Mouse (Mus musculus): ENCODE measurements around the gene Specc1l. TPM values are rescaled to one million over a fixed set of nuclear protein-coding genes. Genes with fewer than 3 reads are reported as not detected.
A peak's percentile ranks its signal among the peaks of the same experiment; 100 is the strongest.

Specc1l gene
- polyA plus RNA-seq, 1 experiment from 2014 or later = 45.8 TPM

DNA sequence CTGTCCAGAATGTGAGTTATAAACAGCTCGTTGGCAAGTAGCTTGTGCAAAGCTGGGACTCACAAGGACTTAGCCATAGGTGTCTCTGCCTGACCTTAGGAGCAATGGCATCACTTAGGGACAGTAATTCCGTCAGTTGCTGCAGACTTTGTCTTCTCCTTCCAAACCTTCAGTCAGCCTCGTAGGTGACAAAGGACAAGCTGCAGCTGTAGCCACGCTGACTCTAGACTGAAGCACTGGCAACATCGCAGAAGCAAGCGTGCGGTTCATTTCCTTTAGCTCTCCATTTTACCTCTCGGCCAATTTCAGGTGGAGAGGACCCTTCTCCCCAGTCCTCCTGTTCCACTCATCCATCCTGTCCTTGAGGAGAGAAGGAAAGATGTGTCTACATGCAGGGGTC, 112.1 kb downstream of the Specc1l start:
- POLR2A ChIA-PET = no interaction called here
- CTCF ChIA-PET = interaction anchor here (1.1 to 1.7 kb wide), 3 partner anchors 17 to 115 kb away, joined by 3 to 4 read pairs (median 4); no protein-coding TSS in a partner anchor
- in situ Hi-C loops (cut with MboI; ENCODE audit: low pct_unique_long_range_greater_than_20kb) = no loop called here
- no peaks in the 10 kb centered on the region for H3K27me3 ChIP-seq
- DNase-seq (ENCODE audit: low read depth, low spot score) (no peak), ATAC-seq (no peak)
- no peak for TF ChIP-seq CTCF (IDR thresholded peaks at IDR 0.05)

DNA sequence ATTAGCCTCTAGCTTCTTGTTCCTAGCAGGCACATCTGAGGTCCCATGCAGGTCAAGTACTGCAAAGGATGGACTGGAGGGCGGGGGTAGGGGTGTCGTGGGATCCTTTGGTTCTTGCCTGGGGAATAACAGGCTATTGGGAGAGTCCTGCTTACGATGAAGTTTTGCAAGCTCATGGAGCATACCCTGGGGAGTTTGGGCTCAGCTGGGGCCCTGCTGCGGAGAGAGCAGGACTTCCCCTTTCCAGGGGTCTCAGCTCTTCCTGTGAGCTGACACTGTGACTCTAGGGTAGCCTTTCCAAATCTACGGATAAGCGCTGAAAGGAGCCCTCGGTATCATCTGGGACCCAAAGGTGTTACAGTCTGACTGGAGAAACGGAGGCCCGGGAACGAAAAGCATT, 112.5 kb downstream of the Specc1l start:
- no peak for TF ChIP-seq CTCF (IDR thresholded peaks at IDR 0.05)
- DNase-seq (ENCODE audit: low read depth, low spot score) = no peak
- CTCF ChIA-PET = interaction anchor here (1.7 kb wide), 1 partner anchor 115 kb away, joined by 4 read pairs; no protein-coding TSS in a partner anchor
- in situ Hi-C loops (cut with MboI; ENCODE audit: low pct_unique_long_range_greater_than_20kb) = no loop called here
- no peaks in the 10 kb centered on the region for H3K27me3 ChIP-seq
- ATAC-seq = no peak
- POLR2A ChIA-PET = no interaction called here

DNA sequence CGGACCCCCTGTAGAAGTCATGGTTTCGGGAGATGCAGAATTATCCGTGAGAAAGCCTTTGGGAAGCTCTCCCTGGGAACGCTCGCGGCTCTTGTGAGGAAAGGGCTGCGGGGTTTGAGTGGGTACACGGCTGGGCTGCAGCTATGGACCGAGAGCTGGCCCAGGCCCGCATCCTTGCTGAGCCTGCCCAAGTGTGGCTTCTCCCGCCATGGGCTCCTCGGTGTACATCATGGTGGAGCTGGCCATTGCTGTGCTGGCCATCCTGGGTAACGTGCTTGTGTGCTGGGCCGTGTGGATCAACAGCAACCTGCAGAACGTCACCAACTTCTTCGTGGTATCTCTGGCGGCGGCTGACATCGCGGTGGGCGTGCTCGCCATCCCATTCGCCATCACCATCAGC, 113.9 kb downstream of the Specc1l start:
- CTCF ChIA-PET = interaction anchor here (0.9 to 1.2 kb wide), 2 partner anchors 15 to 23 kb away, joined by 3 read pairs; no protein-coding TSS in a partner anchor
- no peak for DNase-seq (ENCODE audit: low read depth, low spot score)
- in situ Hi-C loops (cut with MboI; ENCODE audit: low pct_unique_long_range_greater_than_20kb) = no loop called here

DNA sequence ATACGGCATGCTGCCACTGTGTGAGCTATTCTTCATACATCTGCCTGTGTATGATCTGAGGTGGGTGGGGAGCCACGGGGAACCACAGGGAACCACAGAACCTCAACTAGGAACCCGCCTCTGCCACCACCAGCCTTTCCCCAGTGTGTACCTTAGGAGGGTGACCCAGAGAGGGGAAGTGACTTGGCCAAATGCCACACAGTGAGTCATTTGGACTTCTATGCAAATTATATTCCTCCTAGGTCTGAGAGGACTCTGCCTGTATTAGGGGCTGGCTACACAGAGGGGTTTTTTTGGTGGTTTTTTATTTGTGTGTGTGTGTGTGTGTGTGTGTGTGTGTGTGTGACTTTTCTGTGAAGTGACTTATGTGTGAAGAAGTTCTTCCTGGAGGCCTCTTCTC, 114.7 kb downstream of the Specc1l start:
- no peak for TF ChIP-seq CTCF (IDR thresholded peaks at IDR 0.05)
- CTCF ChIA-PET = no interaction called here
- no peaks in the 10 kb centered on the region for H3K27me3 ChIP-seq
- DNase-seq (ENCODE audit: low read depth, low spot score) (peak; percentile 50), ATAC-seq (peak; percentile 60)
- POLR2A ChIA-PET = no interaction called here
- in situ Hi-C loops (cut with MboI; ENCODE audit: low pct_unique_long_range_greater_than_20kb) = no loop called here

More for the DNA sequence above, 113.9 kb downstream of the Specc1l start:
- no peak for TF ChIP-seq CTCF (IDR thresholded peaks at IDR 0.05)
- no peak for ATAC-seq
- POLR2A ChIA-PET = no interaction called here
- H3K27me3 ChIP-seq = no peaks in the 10 kb centered on the region

DNA sequence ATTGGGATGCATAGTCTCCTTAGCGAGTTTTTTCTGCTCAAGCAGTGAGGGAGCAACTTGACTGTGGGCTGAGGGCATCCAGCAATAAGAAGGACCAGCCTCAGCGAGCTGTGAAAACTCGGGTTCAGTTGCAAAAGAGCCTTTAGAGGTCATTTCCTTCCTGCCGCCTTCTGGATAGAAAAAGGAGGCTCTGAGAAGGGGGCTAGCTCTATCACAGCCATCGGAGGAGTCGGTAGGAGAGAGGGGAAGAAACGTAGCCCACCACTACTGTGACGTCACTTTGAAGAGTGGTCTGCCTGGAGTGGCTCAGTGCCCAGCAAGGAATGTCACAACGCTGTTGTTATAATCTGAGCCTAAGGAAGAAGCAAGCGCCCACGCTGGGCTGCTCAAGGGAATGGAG, 115.2 kb downstream of the Specc1l start:
- no peak for DNase-seq (ENCODE audit: low read depth, low spot score)
- H3K27me3 ChIP-seq = no peaks in the 10 kb centered on the region
- ChIA-PET POLR2A (no interaction called here), CTCF (no interaction called here)
- in situ Hi-C loops (cut with MboI; ENCODE audit: low pct_unique_long_range_greater_than_20kb) = no loop called here
- no peak for ATAC-seq
- TF ChIP-seq CTCF (IDR thresholded peaks at IDR 0.05) = no peak

DNA sequence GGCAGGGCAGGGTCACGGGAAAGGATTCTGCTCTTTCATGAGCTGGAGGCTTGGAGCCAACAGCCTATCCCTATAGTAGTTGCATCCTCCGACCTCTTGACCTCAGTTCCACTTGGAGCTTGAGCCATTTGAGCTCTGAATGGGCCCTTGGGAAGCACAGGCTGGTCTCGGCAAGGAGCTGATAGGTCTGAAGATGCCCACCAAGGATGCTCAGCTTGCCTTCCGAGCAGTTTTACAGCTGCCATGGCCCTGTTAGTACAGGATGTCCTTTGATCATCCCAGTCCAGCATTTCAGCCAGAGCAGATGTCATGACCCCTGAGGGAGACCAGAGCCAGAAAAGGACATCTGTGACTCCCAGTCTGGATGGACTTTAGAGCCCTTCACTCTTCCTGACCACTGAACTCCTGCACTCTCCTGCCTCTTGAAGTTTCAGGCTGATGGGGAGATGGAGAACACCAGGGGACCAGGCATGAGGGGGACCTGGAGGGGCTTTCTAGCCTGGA, 116.4 kb downstream of the Specc1l start:
- ChIA-PET POLR2A (no interaction called here), CTCF (no interaction called here)
- no peak for DNase-seq (ENCODE audit: low read depth, low spot score)
- no peak for ATAC-seq
- in situ Hi-C loops (cut with MboI; ENCODE audit: low pct_unique_long_range_greater_than_20kb) = no loop called here
- TF ChIP-seq CTCF (IDR thresholded peaks at IDR 0.05) = no peak
- H3K27me3 ChIP-seq = no peaks in the 10 kb centered on the region

DNA sequence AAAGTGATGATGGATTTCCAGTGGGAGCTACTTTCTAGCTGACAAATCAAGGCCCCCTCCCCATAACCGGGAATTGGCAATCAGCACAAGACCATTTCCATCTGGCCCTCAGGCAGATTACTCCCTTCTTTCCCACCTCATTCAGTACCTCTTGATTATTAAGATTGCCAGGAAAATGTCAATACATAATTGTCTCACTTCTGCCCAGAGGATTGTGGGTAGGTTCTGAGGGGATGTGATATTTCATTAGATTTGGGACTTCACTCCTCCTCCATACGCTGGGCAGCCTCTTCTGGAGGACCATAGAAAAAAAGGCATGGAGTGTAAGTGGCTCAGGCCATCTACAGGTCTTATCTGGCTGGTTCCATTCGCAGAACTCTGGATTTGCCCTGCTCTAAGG, 120.4 kb downstream of the Specc1l start:
- H3K27me3 ChIP-seq = no peaks in the 10 kb centered on the region
- no peak for DNase-seq (ENCODE audit: low read depth, low spot score)
- TF ChIP-seq CTCF (IDR thresholded peaks at IDR 0.05) = no peak
- no peak for ATAC-seq
- in situ Hi-C loops (cut with MboI; ENCODE audit: low pct_unique_long_range_greater_than_20kb) = no loop called here
- CTCF ChIA-PET = no interaction called here
- POLR2A ChIA-PET = no interaction called here

DNA sequence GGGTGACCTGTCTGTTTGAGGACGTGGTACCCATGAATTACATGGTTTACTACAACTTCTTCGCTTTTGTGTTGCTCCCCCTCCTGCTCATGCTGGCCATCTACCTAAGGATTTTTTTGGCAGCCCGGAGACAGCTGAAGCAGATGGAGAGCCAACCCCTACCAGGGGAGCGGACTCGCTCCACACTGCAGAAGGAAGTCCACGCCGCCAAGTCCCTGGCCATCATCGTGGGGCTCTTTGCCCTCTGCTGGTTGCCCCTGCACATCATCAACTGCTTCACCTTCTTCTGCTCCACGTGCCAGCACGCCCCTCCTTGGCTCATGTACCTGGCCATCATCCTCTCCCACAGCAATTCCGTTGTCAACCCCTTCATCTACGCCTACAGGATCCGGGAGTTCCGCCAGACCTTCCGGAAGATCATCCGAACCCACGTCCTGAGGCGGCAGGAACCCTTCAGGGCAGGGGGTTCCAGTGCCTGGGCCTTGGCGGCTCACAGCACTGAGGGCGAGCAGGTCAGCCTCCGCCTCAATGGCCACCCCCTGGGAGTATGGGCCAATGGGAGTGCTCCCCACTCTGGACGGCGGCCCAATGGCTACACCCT, 121.4 kb downstream of the Specc1l start:
- CTCF ChIA-PET = interaction anchor here (1.5 kb wide), 1 partner anchor 105 kb away, joined by 3 read pairs; no protein-coding TSS in a partner anchor
- H3K27me3 ChIP-seq = no peaks in the 10 kb centered on the region
- POLR2A ChIA-PET = no interaction called here
- ATAC-seq = no peak
- DNase-seq (ENCODE audit: low read depth, low spot score) = no peak
- no peak for TF ChIP-seq CTCF (IDR thresholded peaks at IDR 0.05)
- in situ Hi-C loops (cut with MboI; ENCODE audit: low pct_unique_long_range_greater_than_20kb) = no loop called here

DNA sequence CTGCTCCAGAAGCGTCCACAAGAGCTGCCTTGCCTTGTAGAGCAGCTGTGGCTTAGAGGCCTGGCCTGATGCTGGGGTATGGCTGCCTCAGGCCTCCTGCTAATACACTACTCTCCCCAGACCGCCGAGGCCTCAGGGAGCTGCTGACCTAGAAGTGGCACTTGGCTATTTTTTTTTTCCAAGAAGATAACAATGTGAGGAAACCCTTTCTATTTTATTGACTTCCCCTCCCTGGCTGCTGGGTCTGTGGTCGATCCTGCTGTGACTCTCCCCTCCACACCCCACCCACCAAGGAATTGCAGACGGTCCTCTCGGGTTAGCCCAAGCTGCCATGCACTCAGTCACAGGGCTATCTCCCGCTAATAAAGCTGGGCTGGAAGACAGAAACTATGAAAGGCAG, 122.3 kb downstream of the Specc1l start:
- ChIA-PET CTCF (interaction anchor here (1.5 kb wide), 1 partner anchor 105 kb away, joined by 3 read pairs; no protein-coding TSS in a partner anchor), POLR2A (no interaction called here)
- in situ Hi-C loops (cut with MboI; ENCODE audit: low pct_unique_long_range_greater_than_20kb) = no loop called here
- no peaks in the 10 kb centered on the region for H3K27me3 ChIP-seq
- no peak for ATAC-seq
- no peak for TF ChIP-seq CTCF (IDR thresholded peaks at IDR 0.05)
- DNase-seq (ENCODE audit: low read depth, low spot score) = no peak

DNA sequence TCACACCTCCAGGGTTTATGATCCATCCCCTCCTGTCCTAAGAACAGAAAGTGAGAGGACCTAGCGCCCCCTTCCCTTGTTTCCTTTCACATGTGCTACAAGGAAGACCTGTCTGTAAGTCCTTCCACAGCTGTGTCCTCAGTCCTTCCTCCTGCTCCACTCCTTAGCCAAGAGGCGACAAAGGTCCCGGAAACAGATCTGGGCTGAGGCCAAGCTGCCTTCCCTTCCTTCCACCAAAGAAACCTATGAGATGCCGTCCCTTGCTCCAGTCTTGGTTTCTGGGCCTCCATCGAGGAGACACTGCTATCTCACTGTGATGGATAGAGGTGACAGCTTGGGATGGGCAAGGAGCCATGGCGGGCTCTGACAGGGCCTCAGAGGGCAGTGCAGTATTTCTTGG, 123.2 kb downstream of the Specc1l start:
- in situ Hi-C loops (cut with MboI; ENCODE audit: low pct_unique_long_range_greater_than_20kb) = loop anchor here (5.0 kb wide), 1 partner anchor 42 kb away; no protein-coding TSS in a partner anchor
- DNase-seq (ENCODE audit: low read depth, low spot score) (no peak), ATAC-seq (no peak)
- POLR2A ChIA-PET = no interaction called here
- CTCF ChIA-PET = interaction anchor here (1.5 kb wide), 1 partner anchor 104 kb away, joined by 3 read pairs; no protein-coding TSS in a partner anchor
- no peak for TF ChIP-seq CTCF (IDR thresholded peaks at IDR 0.05)
- no peaks in the 10 kb centered on the region for H3K27me3 ChIP-seq

DNA sequence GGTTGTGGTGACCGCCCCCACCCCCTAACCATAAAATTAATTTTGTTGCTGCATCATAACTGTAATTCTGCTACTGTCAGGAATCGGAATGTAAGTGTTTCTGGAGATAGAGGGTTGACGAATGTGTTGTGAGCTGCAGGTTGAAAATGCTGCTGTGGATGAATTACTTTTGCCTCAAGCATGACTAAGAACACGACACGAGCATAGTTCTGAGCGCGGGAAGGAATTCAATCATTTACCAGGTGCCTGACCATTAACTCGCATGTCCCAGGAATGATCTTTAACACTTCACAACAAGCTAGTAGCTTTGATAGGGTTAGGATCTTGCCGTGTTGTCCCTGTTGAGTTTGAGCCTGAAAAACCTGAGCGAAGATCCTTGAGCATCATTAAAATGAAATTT, 125.4 kb downstream of the Specc1l start:
- ChIA-PET CTCF (no interaction called here), POLR2A (no interaction called here)
- peak; percentile 44 for DNase-seq (ENCODE audit: low read depth, low spot score)
- no peaks in the 10 kb centered on the region for H3K27me3 ChIP-seq
- TF ChIP-seq CTCF (IDR thresholded peaks at IDR 0.05) = no peak
- ATAC-seq = peak; percentile 55
- in situ Hi-C loops (cut with MboI; ENCODE audit: low pct_unique_long_range_greater_than_20kb) = loop anchor here (5.0 kb wide), 1 partner anchor 40 kb away; no protein-coding TSS in a partner anchor
